Mouse (Mus musculus) kidney, adult 8-10 months (tissue): ENCODE measurements at regions not wholly inside any gene's neighbourhood (a gene's known extent, or its start where the extent isn't known, plus 50 kb on each side); places are given as distances from the start of the nearest gene placed in this dataset.

ENCODE experiments used
- DNase-seq, 2 experiments: peaks; one replicate each; pipeline ENCODE4 v3.0.0; 2022

DNA sequence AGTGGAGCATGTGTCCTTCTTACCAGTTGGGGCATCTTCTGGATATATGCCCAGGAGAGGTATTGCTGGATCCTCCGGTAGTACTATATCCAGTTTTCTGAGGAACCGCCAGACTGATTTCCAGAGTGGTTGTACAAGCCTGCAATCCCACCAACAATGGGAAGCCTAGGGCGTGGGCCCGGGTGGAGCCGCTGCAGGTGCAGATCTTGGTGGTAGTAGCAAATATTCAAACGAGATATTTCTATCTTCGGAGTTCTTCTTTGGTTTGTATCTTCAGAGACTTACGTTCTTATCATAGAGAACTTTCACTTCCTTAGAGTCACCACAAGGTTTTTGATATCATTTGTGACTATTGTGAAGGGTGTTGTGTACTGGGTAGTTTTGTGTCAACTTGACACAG, 60.2 kb upstream of the Btbd35f28 start:
- DNase-seq = peak in 1 of 2 experiments; percentile 1
